Mouse (Mus musculus): ENCODE data around the gene Chn2. TPM values are rescaled to one million over a fixed set of nuclear protein-coding genes. Genes with fewer than 3 reads are reported as not detected.

Gene Chn2
- total and polyA plus RNA-seq, 3 experiments, result not detected

- Histone ChIP-seq H3K4me2 (ENCODE audit: insufficient read depth, low read depth, poor library complexity, severe bottlenecking) (peak overlapping the region; percentile 64), H3K27ac (ENCODE audit: insufficient read depth, low read depth) (no peak overlapping the region), H3K4me3 (replicated peaks in 1 of 3; ENCODE audit: low read depth in 2 of 3, low read length in 2 of 3, poor library complexity in 1 of 3) (peak overlapping the region in 1 of 3 experiments; percentile 2), H3K4me1 (ENCODE audit: control insufficient read depth in 1 of 2, insufficient read depth in 2 of 2) (peaks cover 0 to 2% of the 10 kb centered on the region in 2 experiments; a peak in 1 of 4 replicates), H3K9me3 (replicated peaks; ENCODE audit: low read length) (no peaks in the 10 kb centered on the region), H3K9ac (ENCODE audit: insufficient read depth, low read depth) (no peak overlapping the region), H3K36me3 (replicated peaks in 1 of 2; ENCODE audit: control insufficient read depth in 1 of 2, insufficient read depth in 1 of 2, low read length in 1 of 2) (no peaks in the 10 kb centered on the region), H3K79me2 (replicated peaks; ENCODE audit: control insufficient read depth, extremely low read depth, insufficient read depth, poor library complexity, severe bottlenecking) (no peaks in the 10 kb centered on the region), H3K27me3 (replicated peaks) (no peaks in the 10 kb centered on the region)
- in situ Hi-C loops (cut with MboI; ENCODE audit: low pct_ligation_motif_present, low pct_unique_long_range_greater_than_20kb, low sequenced_read_pairs) (loop anchor here (10.0 kb wide), 3 partner anchors 190 to 450 kb away; partner anchors contain the start of gene Chn2), dilution Hi-C loops (cut with MboI; ENCODE audit: extremely low pct_ligation_motif_present, extremely low pct_unique_long_range_greater_than_20kb, low sequenced_read_pairs) (no loop called here)
- TF ChIP-seq TCF12 (IDR thresholded peaks at IDR 0.05; ENCODE audit: low read depth, low read length) (no peak), MXI1 (IDR thresholded peaks at IDR 0.05; ENCODE audit: low read depth, low read length) (no peak), TBP (conservative IDR thresholded peaks at IDR 0.05; ENCODE audit: low read depth, low read length) (no peak), MAZ (IDR thresholded peaks at IDR 0.05; ENCODE audit: low read depth, low read length) (peak; percentile 55; the same call in 1 of the 2 replicates)
- DNase-seq (ENCODE audit: extremely low read depth), result no peak
These were observed 185.0 kb downstream of the Chn2 start for GRCm38 (mm10) chr6:54224325-54224724.

DNA sequence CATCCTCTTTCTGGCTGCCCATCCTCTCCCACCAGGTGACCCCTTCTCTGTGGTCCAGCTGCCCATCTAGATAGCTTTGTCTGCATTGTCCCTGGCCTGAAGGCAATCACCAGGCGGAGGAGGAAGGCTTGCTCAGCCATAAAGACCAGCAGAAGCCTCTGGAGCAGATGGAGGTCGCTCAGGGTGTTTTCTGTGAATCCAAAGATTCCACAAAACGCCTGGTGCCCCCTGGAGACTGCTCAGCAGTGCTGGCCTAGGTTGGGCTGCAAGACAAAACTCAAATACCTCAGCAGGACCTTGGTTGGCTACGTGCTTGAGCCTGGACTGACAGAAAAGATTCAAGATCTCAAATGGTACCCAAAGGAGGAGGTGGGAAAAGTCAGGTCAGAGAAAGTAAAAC, 186.0 kb downstream of the Chn2 start:
- dilution Hi-C loops (cut with MboI; ENCODE audit: extremely low pct_ligation_motif_present, extremely low pct_unique_long_range_greater_than_20kb, low sequenced_read_pairs), result no loop called here
- Histone ChIP-seq H3K4me3 (replicated peaks in 1 of 3; ENCODE audit: low read depth in 2 of 3, low read length in 2 of 3, poor library complexity in 1 of 3) (no peak overlapping the region), H3K4me2 (ENCODE audit: insufficient read depth, low read depth, poor library complexity, severe bottlenecking) (no peak overlapping the region), H3K9me3 (replicated peaks; ENCODE audit: low read length) (no peaks in the 10 kb centered on the region), H3K9ac (ENCODE audit: insufficient read depth, low read depth) (no peak overlapping the region), H3K79me2 (replicated peaks; ENCODE audit: control insufficient read depth, extremely low read depth, insufficient read depth, poor library complexity, severe bottlenecking) (no peaks in the 10 kb centered on the region), H3K27ac (ENCODE audit: insufficient read depth, low read depth) (no peak overlapping the region), H3K27me3 (replicated peaks) (no peaks in the 10 kb centered on the region), H3K36me3 (replicated peaks in 1 of 2; ENCODE audit: control insufficient read depth in 1 of 2, insufficient read depth in 1 of 2, low read length in 1 of 2) (no peaks in the 10 kb centered on the region), H3K4me1 (ENCODE audit: control insufficient read depth in 1 of 2, insufficient read depth in 2 of 2) (peaks cover 0 to 2% of the 10 kb centered on the region in 2 experiments; a peak in 1 of 4 replicates)
- no peak for DNase-seq (ENCODE audit: extremely low read depth)
- in situ Hi-C loops (cut with MboI; ENCODE audit: low pct_ligation_motif_present, low pct_unique_long_range_greater_than_20kb, low sequenced_read_pairs), result loop anchor here (10.0 kb wide), 3 partner anchors 191 to 451 kb away; partner anchors contain the start of gene Chn2
- no peak for TF ChIP-seq PAX5 (IDR thresholded peaks at IDR 0.05; ENCODE audit: low read length)
- TF ChIP-seq MAZ (IDR thresholded peaks at IDR 0.05; ENCODE audit: low read depth, low read length), result no peak
- TF ChIP-seq MAFK (IDR thresholded peaks at IDR 0.05; ENCODE audit: insufficient replicate concordance, low read length), result no peak
- TF ChIP-seq USF2 (conservative IDR thresholded peaks at IDR 0.05; ENCODE audit: low read depth, low read length), result no peak
- TF ChIP-seq USF1 (IDR thresholded peaks at IDR 0.05; ENCODE audit: low read depth, low read length), result no peak
- TF ChIP-seq UBTF (IDR thresholded peaks at IDR 0.05; ENCODE audit: low read depth, low read length), result no peak
- TF ChIP-seq ZMIZ1 (IDR thresholded peaks at IDR 0.05; ENCODE audit: low read depth, low read length), result no peak
- TF ChIP-seq SMC3 (IDR thresholded peaks at IDR 0.05; ENCODE audit: low read depth, low read length), result no peak
- TF ChIP-seq TCF12 (IDR thresholded peaks at IDR 0.05; ENCODE audit: low read depth, low read length), result no peak
- no peak for TF ChIP-seq TBP (conservative IDR thresholded peaks at IDR 0.05; ENCODE audit: low read depth, low read length)
- TF ChIP-seq BHLHE40 (IDR thresholded peaks at IDR 0.05; ENCODE audit: low read depth, low read length), result no peak
- TF ChIP-seq KAT2A (IDR thresholded peaks at IDR 0.05; ENCODE audit: insufficient replicate concordance, low read length), result no peak
- no peak for TF ChIP-seq NRF1 (IDR thresholded peaks at IDR 0.05; ENCODE audit: low read depth, low read length)
- no peak for TF ChIP-seq EP300 (IDR thresholded peaks at IDR 0.05; ENCODE audit: low read length)
- TF ChIP-seq MAX (IDR thresholded peaks at IDR 0.05; ENCODE audit: low read length), result no peak
- TF ChIP-seq CHD2 (IDR thresholded peaks at IDR 0.05; ENCODE audit: low read length), result no peak
- TF ChIP-seq POLR2AphosphoS2 (IDR thresholded peaks at IDR 0.05; ENCODE audit: low read depth, low read length), result no peak
